Mouse (Mus musculus) CH12.LX (cell line): ENCODE data around the gene Pold1.

Experiments
- POLR2A ChIP-seq: IDR thresholded peaks from 2 replicates; pipeline ENCODE4 v1.6.1; 2011; ENCODE audit warnings: low read depth, mild to moderate bottlenecking, improper control_type of control experiment, low read length
- TCF12 ChIP-seq: IDR thresholded peaks from 2 replicates; pipeline ENCODE4 v1.6.1; 2014; ENCODE audit warnings: low read depth, mild to moderate bottlenecking, inconsistent platforms, low read length, improper control_type of control experiment

GRCm38 (mm10) chr7:44529518-44529917 lies 19.1 kb downstream of the Pold1 start:
- peak; percentile 36; the same call in 1 of the 2 replicates for TF ChIP-seq POLR2A
- TF ChIP-seq TCF12 = peak; percentile 94
